Mouse (Mus musculus) retina, embryonic 14.5 days (tissue): ENCODE measurements around the gene S100a16.

Experiments used
- DNase-seq: peaks from one replicate; pipeline ENCODE4 v3.0.0-alpha.2; 2015; ENCODE audit warnings: low spot score

S100a16 gene

GRCm38 (mm10) chr3:90517711-90518110, 19.3 kb upstream of the S100a16 start:
- DNase-seq = no peak

GRCm38 (mm10) chr3:90525421-90525820, 11.6 kb upstream of the S100a16 start:
- DNase-seq = peak; percentile 72

GRCm38 (mm10) chr3:90526076-90526475, 11.0 kb upstream of the S100a16 start:
- DNase-seq = no peak

GRCm38 (mm10) chr3:90526580-90526979, 10.5 kb upstream of the S100a16 start, which contains the start of gene S100a14:
TSS of gene S100a14 (plus strand) at chr3:90526856.
- no peak for DNase-seq

GRCm38 (mm10) chr3:90527291-90527873, 9.7 kb upstream of the S100a16 start:
- DNase-seq = no peak

- DNase-seq = no peak
These were observed 5.3 kb upstream of the S100a16 start for GRCm38 (mm10) chr3:90531713-90532112.

- DNase-seq = no peak
These were observed 1.6 kb upstream of the S100a16 start for GRCm38 (mm10) chr3:90535446-90535845.

GRCm38 (mm10) chr3:90537905-90538296, 847 bp downstream of the S100a16 start:
- DNase-seq = no peak

GRCm38 (mm10) chr3:90540904-90541303, 3.9 kb downstream of the S100a16 start:
- peak; percentile 37 for DNase-seq

GRCm38 (mm10) chr3:90549676-90550420, 12.8 kb downstream of the S100a16 start:
- no peak for DNase-seq

- DNase-seq = no peak
These were observed 13.4 kb downstream of the S100a16 start for GRCm38 (mm10) chr3:90550421-90550790.

- no peak for DNase-seq
These were observed 15.2 kb downstream of the S100a16 start for GRCm38 (mm10) chr3:90552231-90552630.

- no peak for DNase-seq
These were observed 18.9 kb downstream of the S100a16 start for GRCm38 (mm10) chr3:90555954-90556353.

GRCm38 (mm10) chr3:90560008-90560628, 23.1 kb downstream of the S100a16 start, which contains the start of gene S100a3:
TSS of gene S100a3 (plus strand) at chr3:90560578.
- no peak for DNase-seq

- DNase-seq = no peak
These were observed 37.6 kb downstream of the S100a16 start for GRCm38 (mm10) chr3:90574691-90575090.

- DNase-seq = no peak
These were observed 38.3 kb downstream of the S100a16 start for GRCm38 (mm10) chr3:90575320-90575719.

- DNase-seq = no peak
These were observed 39.4 kb downstream of the S100a16 start for GRCm38 (mm10) chr3:90576351-90577001.

GRCm38 (mm10) chr3:90579433-90579832, 42.4 kb downstream of the S100a16 start:
- DNase-seq = no peak

- DNase-seq = no peak
These were observed 44.1 kb downstream of the S100a16 start for GRCm38 (mm10) chr3:90581141-90581540.

- DNase-seq = peak; percentile 20
These were observed 45.1 kb downstream of the S100a16 start for GRCm38 (mm10) chr3:90582156-90582555.

- DNase-seq = no peak
These were observed 45.5 kb downstream of the S100a16 start for GRCm38 (mm10) chr3:90582556-90582955.

- DNase-seq = no peak
These were observed 46.8 kb downstream of the S100a16 start for GRCm38 (mm10) chr3:90583893-90584292.

- DNase-seq = peak; percentile 86
These were observed 48.5 kb downstream of the S100a16 start for GRCm38 (mm10) chr3:90585595-90585994.
